Mouse (Mus musculus) ovary, adult 2 months (tissue): ENCODE data around the gene Tmem214. TPM values are rescaled to one million over a fixed set of nuclear protein-coding genes. Genes with fewer than 3 reads are reported as not detected.

ENCODE experiments used
- polyA plus RNA-seq: library from polyadenylated mRNA; depleted of rRNA; stranded (reverse); fragments of >200 nt; gene quantifications from 2 replicates; pipeline ENCODE4 v1.2.3, GENCODE M21; 2012; rRNA removed

The Tmem214 gene
- polyA plus RNA-seq: 199 and 217 TPM in 2 replicates

GRCm38 (mm10) chr5:30867712-30868111, at the start of gene Tmem214:
Tmem214 (plus strand) TSS chr5:30868012.

GRCm38 (mm10) chr5:30888337-30889087, 20.7 kb downstream of the Tmem214 start, which contains the start of gene Agbl5:
Agbl5 (plus strand) TSS chr5:30888694.

GRCm38 (mm10) chr5:30907413-30908059, 39.7 kb downstream of the Tmem214 start, which contains the start of gene Ost4:
Ost4 (minus strand) TSS chr5:30907788.

GRCm38 (mm10) chr5:30913060-30913841, 45.4 kb downstream of the Tmem214 start, which contains the start of gene Emilin1:
Emilin1 (plus strand) TSS chr5:30913402.

GRCm38 (mm10) chr5:30921256-30922033, 53.6 kb downstream of the Tmem214 start, which contains the start of gene Khk:
Khk (plus strand) TSS chr5:30921431.

Other genes starting within 250 kb of the Tmem214 start
- gene Slc35f6, start 220.1 kb upstream of the Tmem214 start, polyA plus RNA-seq: 148 and 153 TPM in 2 replicates
- gene Cenpa, start 201.2 kb upstream of the Tmem214 start, polyA plus RNA-seq: 37.4 and 41.0 TPM in 2 replicates
- 27.2 and 40.7 TPM in 2 replicates for gene Dpysl5, start 156.4 kb upstream of the Tmem214 start, polyA plus RNA-seq
- gene Mapre3, start 53.4 kb upstream of the Tmem214 start, polyA plus RNA-seq: 55.0 and 61.6 TPM in 2 replicates
- gene Agbl5, start 20.7 kb downstream of the Tmem214 start, polyA plus RNA-seq: 33.4 and 37.4 TPM in 2 replicates
- gene Ost4, start 39.8 kb downstream of the Tmem214 start, polyA plus RNA-seq: 183 and 253 TPM in 2 replicates
- gene Emilin1, start 45.4 kb downstream of the Tmem214 start, polyA plus RNA-seq: 224 and 300 TPM in 2 replicates
- gene Khk, start 53.4 kb downstream of the Tmem214 start, polyA plus RNA-seq: 67.5 and 91.3 TPM in 2 replicates
- 10.4 and 10.6 TPM in 2 replicates for gene Cgref1, start 77.6 kb downstream of the Tmem214 start, polyA plus RNA-seq
- gene Preb, start 92.3 kb downstream of the Tmem214 start, polyA plus RNA-seq: 339 and 366 TPM in 2 replicates
- 14.7 and 15.3 TPM in 2 replicates for gene Tcf23, start 100.7 kb downstream of the Tmem214 start, polyA plus RNA-seq
- 117 and 121 TPM in 2 replicates for gene Atraid, start 180.3 kb downstream of the Tmem214 start, polyA plus RNA-seq
- gene Slc5a6, start 180.9 kb downstream of the Tmem214 start, polyA plus RNA-seq: 31.7 and 33.3 TPM in 2 replicates
- 76.0 and 78.1 TPM in 2 replicates for gene Cad, start 186.8 kb downstream of the Tmem214 start, polyA plus RNA-seq
- 0.10 TPM in 1 of 2 replicates, not detected in the other for gene Dnajc5g, start 238.3 kb downstream of the Tmem214 start, polyA plus RNA-seq
- gene Slc30a3, start 240.2 kb downstream of the Tmem214 start, polyA plus RNA-seq: 18.2 and 19.2 TPM in 2 replicates
- gene Trim54, start 248.7 kb downstream of the Tmem214 start, polyA plus RNA-seq: not detected in 2 replicates